Comparison of ENCODE assay signal across 22 mouse cellular contexts in the genomic region with DNA sequence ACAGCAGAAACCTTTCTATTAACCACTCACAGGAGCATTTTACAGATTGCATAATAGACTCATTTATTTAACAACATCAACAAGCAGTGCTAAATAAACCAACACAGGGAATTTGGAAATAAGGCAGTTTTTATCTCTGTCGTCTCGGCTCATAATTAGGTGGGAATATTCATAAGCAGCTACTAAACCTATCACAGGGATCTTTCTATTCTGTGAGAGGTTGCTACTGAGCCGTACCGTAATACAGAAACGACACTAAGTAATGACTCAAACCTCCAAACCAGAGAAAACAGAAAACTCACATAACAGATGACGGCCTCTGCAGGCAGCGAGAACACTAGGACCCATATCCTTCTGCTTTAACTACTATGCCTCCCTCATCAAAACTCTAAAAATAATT.
DNase-seq lines count a peak whose midpoint lies in the region; ATAC-seq lines count a peak whose summit lies in the region.
"Had no signal": no experiment of that assay in that cellular context is flagged by ENCODE, and none has a peak within 500 bp of the region (broad histone marks: within the 10 kb centered on the region; RNA-seq: fewer than 3 reads in every experiment).

No protein-coding gene starts in this region.

- no peak overlapping the region for H3K4me2 ChIP-seq in midbrain, embryonic 11.5 days
- H3K4me2 ChIP-seq in midbrain, embryonic 15.5 days, result no peak overlapping the region
- no peak overlapping the region for H3K4me2 ChIP-seq in forebrain, embryonic 16.5 days (ENCODE audit: low read length)
- H3K4me2 ChIP-seq in heart, embryonic 11.5 days, result no peak overlapping the region
- H3K4me2 ChIP-seq: embryonic facial prominence, embryonic 15.5 days; heart, embryonic 12.5 days; intestine, embryonic 15.5 days had no signal

- H3K27ac ChIP-seq in midbrain, embryonic 11.5 days (ENCODE audit: low read depth, low read length), result no peak overlapping the region
- H3K27ac ChIP-seq in midbrain, embryonic 15.5 days, result no peak overlapping the region
- no peak overlapping the region for H3K27ac ChIP-seq in forebrain, embryonic 16.5 days (ENCODE audit: low read length)
- no peak overlapping the region for H3K27ac ChIP-seq in heart, embryonic 11.5 days (ENCODE audit: low read depth, low read length)
- H3K27ac ChIP-seq: embryonic facial prominence, embryonic 15.5 days; hindbrain, embryonic 10.5 days; intestine, embryonic 15.5 days had no signal

- no peak for DNase-seq in frontal cortex, postnatal 25 days (ENCODE audit: low spot score in 2 of 2)
- peak; percentile 60 for DNase-seq in midbrain, embryonic 11.5 days (ENCODE audit: low spot score, missing footprints)
- no peak for DNase-seq in testis, postnatal 10 days (ENCODE audit: low spot score)
- DNase-seq: adrenal gland, postnatal 14 days; cerebellum, adult 11 months; cerebellum, adult 8-10 months; embryo, embryonic 11 days; gastrocnemius, postnatal 10 days; heart, adult 18-20 months; kidney, adult 18-20 months had no signal

- H3K9me3 ChIP-seq in midbrain, embryonic 11.5 days (ENCODE audit: control insufficient read depth, low read length), result no peaks in the 10 kb centered on the region
- no peaks in the 10 kb centered on the region for H3K9me3 ChIP-seq in midbrain, embryonic 15.5 days
- H3K9me3 ChIP-seq in forebrain, embryonic 16.5 days (ENCODE audit: control insufficient read depth, low read length), result no peaks in the 10 kb centered on the region
- no peaks in the 10 kb centered on the region for H3K9me3 ChIP-seq in heart, embryonic 11.5 days (replicated peaks; ENCODE audit: control insufficient read depth, low read length)
- H3K9me3 ChIP-seq: embryonic facial prominence, embryonic 15.5 days; heart, embryonic 12.5 days; hindbrain, embryonic 10.5 days; intestine, embryonic 15.5 days had no signal

- H3K27me3 ChIP-seq in midbrain, embryonic 11.5 days (ENCODE audit: control insufficient read depth, insufficient read depth, low read length), result no peaks in the 10 kb centered on the region
- no peaks in the 10 kb centered on the region for H3K27me3 ChIP-seq in midbrain, embryonic 15.5 days (replicated peaks)
- H3K27me3 ChIP-seq in forebrain, embryonic 16.5 days (replicated peaks; ENCODE audit: control insufficient read depth, insufficient read depth, low read length), result no peaks in the 10 kb centered on the region
- H3K27me3 ChIP-seq in heart, embryonic 11.5 days (ENCODE audit: control insufficient read depth, insufficient read depth, low read length), result no peaks in the 10 kb centered on the region
- H3K27me3 ChIP-seq: CH12.LX; embryonic facial prominence, embryonic 15.5 days; heart, embryonic 12.5 days; intestine, embryonic 15.5 days; Patski had no signal

- H3K9ac ChIP-seq in midbrain, embryonic 11.5 days (ENCODE audit: low read length), result no peak overlapping the region
- no peak overlapping the region for H3K9ac ChIP-seq in midbrain, embryonic 15.5 days
- H3K9ac ChIP-seq in forebrain, embryonic 16.5 days (replicated peaks; ENCODE audit: low read depth, low read length), result no peak overlapping the region
- H3K9ac ChIP-seq in heart, embryonic 11.5 days (ENCODE audit: low read depth, low read length), result no peak overlapping the region
- H3K9ac ChIP-seq: embryonic facial prominence, embryonic 15.5 days; heart, embryonic 12.5 days; intestine, embryonic 15.5 days had no signal

- H3K4me3 ChIP-seq in midbrain, embryonic 11.5 days (ENCODE audit: low read depth, low read length), result no peak overlapping the region
- no peak overlapping the region for H3K4me3 ChIP-seq in midbrain, embryonic 15.5 days
- H3K4me3 ChIP-seq in forebrain, embryonic 16.5 days (replicated peaks; ENCODE audit: low read length), result no peak overlapping the region
- no peak overlapping the region for H3K4me3 ChIP-seq in heart, embryonic 11.5 days (ENCODE audit: low read depth, low read length)
- H3K4me3 ChIP-seq: embryonic facial prominence, embryonic 15.5 days; erythroblast, embryonic 14.5 days; heart, embryonic 12.5 days; hindbrain, embryonic 10.5 days; intestine, embryonic 15.5 days had no signal

- no peaks in the 10 kb centered on the region for H3K4me1 ChIP-seq in midbrain, embryonic 11.5 days (ENCODE audit: control insufficient read depth, insufficient read depth, low read length)
- no peaks in the 10 kb centered on the region for H3K4me1 ChIP-seq in midbrain, embryonic 15.5 days
- 0 out of 2 replicates have a peak, but pooled peaks cover 3% of the 10 kb centered on the region for H3K4me1 ChIP-seq in forebrain, embryonic 16.5 days (replicated peaks; ENCODE audit: control insufficient read depth, insufficient read depth, low read length)
- no peaks in the 10 kb centered on the region for H3K4me1 ChIP-seq in heart, embryonic 11.5 days (ENCODE audit: control insufficient read depth, insufficient read depth, low read length)
- H3K4me1 ChIP-seq: embryonic facial prominence, embryonic 15.5 days; heart, embryonic 12.5 days; hindbrain, embryonic 10.5 days; intestine, embryonic 15.5 days had no signal

- ATAC-seq in frontal cortex, adult (ENCODE audit: low TSS enrichment), result peak; percentile 72
- ATAC-seq in midbrain, embryonic 11.5 days (ENCODE audit: low FRiP score), result no peak
- no peak for ATAC-seq in midbrain, embryonic 15.5 days (replicated peaks)
- ATAC-seq in forebrain, embryonic 16.5 days, result peak; percentile 65
- ATAC-seq in heart, embryonic 11.5 days (replicated peaks; ENCODE audit: insufficient number of reproducible peaks, low FRiP score, low TSS enrichment), result no peak
- ATAC-seq: activated CD4-positive, CD25-positive, alpha-beta regulatory T cell, adult 4 months; intestine, embryonic 15.5 days; Patski had no signal

- 95% methylated on average over 7 of the region's 7 CpGs for WGBS in midbrain, embryonic 11.5 days
- 78% methylated on average over 7 of the region's 7 CpGs for WGBS in midbrain, embryonic 15.5 days
- WGBS in forebrain, embryonic 16.5 days, result 33% methylated on average over 7 of the region's 7 CpGs
- WGBS in heart, embryonic 11.5 days (ENCODE audit: insufficient replicate concordance), result 90% methylated on average over 7 of the region's 7 CpGs

- no peaks in the 10 kb centered on the region for H3K36me3 ChIP-seq in midbrain, embryonic 11.5 days (ENCODE audit: control insufficient read depth, insufficient read depth, low read length)
- no peaks in the 10 kb centered on the region for H3K36me3 ChIP-seq in midbrain, embryonic 15.5 days (replicated peaks)
- H3K36me3 ChIP-seq in forebrain, embryonic 16.5 days (ENCODE audit: control insufficient read depth, insufficient read depth), result no peaks in the 10 kb centered on the region
- H3K36me3 ChIP-seq in heart, embryonic 11.5 days (ENCODE audit: control insufficient read depth, insufficient read depth, low read length), result no peaks in the 10 kb centered on the region
- H3K36me3 ChIP-seq: embryonic facial prominence, embryonic 15.5 days; heart, embryonic 12.5 days; hindbrain, embryonic 10.5 days; intestine, embryonic 15.5 days had no signal

Comparison
In these comparisons a context has a peak if more than half of its experiments do, and no peak if none do; other contexts are left out.
1. ATAC-seq: peak in frontal cortex, adult (single experiment) and forebrain, embryonic 16.5 days (single experiment); none in midbrain, embryonic 11.5 days (single experiment), midbrain, embryonic 15.5 days (single experiment) and heart, embryonic 11.5 days (single experiment).